ENCODE assay signal across 26 mouse cellular contexts in the genomic region with DNA sequence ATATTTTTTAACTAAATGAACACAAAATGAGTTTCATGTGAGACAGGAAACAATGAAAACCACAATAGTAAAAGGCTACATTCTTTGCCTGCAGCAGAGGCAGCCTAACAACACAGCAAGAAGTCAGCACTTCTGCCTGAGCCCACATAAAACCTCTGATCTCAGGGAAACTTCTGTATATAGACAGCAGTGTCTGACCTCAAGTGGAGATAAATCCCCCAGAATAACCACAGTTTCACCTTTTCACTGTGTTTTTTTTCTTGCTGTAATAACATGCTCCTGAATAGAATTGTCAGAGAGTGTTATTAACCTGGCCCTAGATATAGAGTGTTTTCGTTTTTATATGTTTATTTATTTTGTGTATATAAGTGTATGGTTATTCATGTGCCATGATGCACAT.
DNase-seq lines count a peak whose midpoint lies in the region; ATAC-seq and TF ChIP-seq lines count a peak whose summit lies in the region.
"Had no signal": no experiment of that assay in that cellular context is flagged by ENCODE, and none has a peak within 500 bp of the region (broad histone marks: within the 10 kb centered on the region; RNA-seq: fewer than 3 reads in every experiment).

No protein-coding gene starts in this region.

- TF ChIP-seq CTCF in G1E (IDR thresholded peaks at IDR 0.05; ENCODE audit: low read depth, low read length) (no peak), MEL (IDR thresholded peaks at IDR 0.05 in 2 of 3, conservative IDR thresholded peaks at IDR 0.05 in 1 of 3; ENCODE audit: control insufficient read depth in 1 of 3, insufficient read depth in 1 of 3, low read depth in 2 of 3, low read length in 3 of 3, poor library complexity in 1 of 3, severe bottlenecking in 1 of 3) (no peak)
- TF ChIP-seq CTCF in brain, embryonic 14.5 days (IDR thresholded peaks at IDR 0.05; ENCODE audit: borderline replicate concordance, extremely low read depth, insufficient read depth, insufficient read length): no peak

- H3K27me3 ChIP-seq in G1E (ENCODE audit: insufficient read depth, low read length) (no peaks in the 10 kb centered on the region), MEL (ENCODE audit: control insufficient read depth in 1 of 2, insufficient read depth in 2 of 2, low read length in 2 of 2) (no peaks in the 10 kb centered on the region)
- H3K27me3 ChIP-seq: CH12.LX, Patski had no signal

- H3K79me2 ChIP-seq in MEL (ENCODE audit: control insufficient read depth, insufficient read depth, low read length, poor library complexity): no peaks in the 10 kb centered on the region

- H3K9me3 ChIP-seq in G1E (replicated peaks) (no peaks in the 10 kb centered on the region), MEL (replicated peaks; ENCODE audit: insufficient read depth, low read length) (no peaks in the 10 kb centered on the region)

- H3K4me3 ChIP-seq in G1E (ENCODE audit: low read depth, low read length) (no peak overlapping the region), MEL (ENCODE audit: control insufficient read depth in 1 of 2, insufficient read depth in 1 of 2, low read depth in 2 of 2, low read length in 2 of 2) (no peak overlapping the region)

- TF ChIP-seq POLR2A in MEL (IDR thresholded peaks at IDR 0.05; ENCODE audit: control insufficient read depth in 1 of 2, insufficient read depth in 1 of 2, low read depth in 1 of 2, low read length in 2 of 2, poor library complexity in 1 of 2): no peak
- TF ChIP-seq POLR2A in brain, embryonic 14.5 days (IDR thresholded peaks at IDR 0.05; ENCODE audit: borderline replicate concordance, extremely low read depth, insufficient read depth, insufficient read length, poor library complexity, severe bottlenecking): no peak

- H3K36me3 ChIP-seq in G1E (replicated peaks) (no peaks in the 10 kb centered on the region), MEL (ENCODE audit: control insufficient read depth in 1 of 2, insufficient read depth in 2 of 2, low read length in 2 of 2) (peaks cover 0 to 3% of the 10 kb centered on the region in 2 experiments; a peak in 1 of 4 replicates)

- no peak overlapping the region for H3K27ac ChIP-seq in MEL (ENCODE audit: control insufficient read depth, low read depth, low read length)

- peak; percentile 20 for TF ChIP-seq RAD21 in MEL (IDR thresholded peaks at IDR 0.05; ENCODE audit: low read depth, low read length)

- peak; percentile 67 to 71; a peak in 3 of 4 replicates for TF ChIP-seq EP300 in MEL (IDR thresholded peaks at IDR 0.05; ENCODE audit: low read depth in 1 of 2, low read length in 2 of 2)

- no peak for DNase-seq in G1E (ENCODE audit: low spot score)
- DNase-seq in MEL (ENCODE audit: low read depth, low spot score): peak; percentile 81
- peak; percentile 31 for DNase-seq in MEL-GATA-1-ER (ENCODE audit: extremely low read depth, low read depth)
- DNase-seq in brain, embryonic 14.5 days (ENCODE audit: low read depth): peak; percentile 6
- no peak for DNase-seq in layer of hippocampus, postnatal 10 days (ENCODE audit: low spot score in 2 of 2)
- no peak for DNase-seq in frontal cortex, adult 2 months (ENCODE audit: extremely low spot score in 1 of 2, low spot score in 1 of 2)
- DNase-seq in spleen, postnatal 4 days (ENCODE audit: low spot score in 2 of 2): no peak
- no peak for DNase-seq in adrenal gland, adult 18-20 months (ENCODE audit: low spot score in 2 of 2)
- DNase-seq: adrenal gland, adult 2 months; adrenal gland, adult 8-10 months; adrenal gland, postnatal 10 days; adrenal gland, postnatal 14 days; adrenal gland, postnatal 25 days; adrenal gland, postnatal 36 days; B cell, adult 2 months; cerebellum, adult 11 months; cerebellum, adult 11-12 months; cerebellum, adult 18-20 months; cerebellum, adult 2 months; cerebellum, adult 8-10 months; cerebellum, adult 9-10 months; cerebellum, adult 9-11 months had no signal

- no peaks in the 10 kb centered on the region for H3K4me1 ChIP-seq in G1E (ENCODE audit: insufficient read depth, low read depth, low read length)
- peaks cover 0 to 6% of the 10 kb centered on the region in 2 experiments; a peak in 1 of 4 replicates for H3K4me1 ChIP-seq in MEL (ENCODE audit: control insufficient read depth in 1 of 2, insufficient read depth in 2 of 2, low read length in 2 of 2)

- no peak overlapping the region for H3K9ac ChIP-seq in MEL (ENCODE audit: control insufficient read depth, low read depth, low read length, poor library complexity, severe bottlenecking)

- 0 out of 2 replicates have a peak, but pooled peaks have one; percentile 22 for ATAC-seq in G1E (ENCODE audit: extremely low read depth, insufficient number of reproducible peaks, low FRiP score, poor library complexity, severe bottlenecking)
- ATAC-seq: activated CD4-positive, CD25-positive, alpha-beta regulatory T cell, adult 4 months; CD4-positive, CD25-positive, alpha-beta regulatory T cell, adult 4 months; Patski had no signal

TF ChIP-seq in MEL, 35 proteins besides CTCF, POLR2A, EP300 and RAD21:
- TF ChIP-seq MEF2A (IDR thresholded peaks at IDR 0.05; ENCODE audit: extremely low read depth, insufficient replicate concordance, low read depth, low read length, poor library complexity, severe bottlenecking): peak; percentile 40; the same call in 1 of the 2 replicates
- peak; percentile 90 for TF ChIP-seq ZNF384 (IDR thresholded peaks at IDR 0.05; ENCODE audit: low read depth, low read length)
- no peak for TF ChIP-seq GABPA (IDR thresholded peaks at IDR 0.05; ENCODE audit: low read depth, low read length)
- TF ChIP-seq SMC3 (IDR thresholded peaks at IDR 0.05; ENCODE audit: low read depth, low read length): 0 out of 2 replicates have a peak, but pooled peaks have one; percentile 11
- no peak for TF ChIP-seq BHLHE40 (IDR thresholded peaks at IDR 0.05; ENCODE audit: borderline replicate concordance, low read depth, low read length)
- TF ChIP-seq MAFK (IDR thresholded peaks at IDR 0.05; ENCODE audit: borderline replicate concordance, low read depth, low read length): peak; percentile 51; the same call in 1 of the 2 replicates
- peak; percentile 70 for TF ChIP-seq GATA1 (IDR thresholded peaks at IDR 0.05; ENCODE audit: low read depth, low read length)
- no peak for TF ChIP-seq USF1 (IDR thresholded peaks at IDR 0.05; ENCODE audit: low read depth, low read length)
- TF ChIP-seq RCOR1 (IDR thresholded peaks at IDR 0.05; ENCODE audit: low read depth, low read length): peak; percentile 77
- TF ChIP-seq ZKSCAN1 (IDR thresholded peaks at IDR 0.05; ENCODE audit: low read depth, low read length): 0 out of 2 replicates have a peak, but pooled peaks have one; percentile 32
- TF ChIP-seq ETS1 (IDR thresholded peaks at IDR 0.05; ENCODE audit: low read depth, low read length): peak; percentile 48; the same call in 1 of the 2 replicates
- TF ChIP-seq TCF12 (IDR thresholded peaks at IDR 0.05; ENCODE audit: low read depth, low read length): peak; percentile 39; the same call in 1 of the 2 replicates

Comparison
In these comparisons a context has a peak if more than half of its experiments do, and no peak if none do; other contexts are left out.
1. DNase-seq: peak in MEL (single experiment), MEL-GATA-1-ER (single experiment) and brain, embryonic 14.5 days (single experiment); none in G1E (single experiment), layer of hippocampus, postnatal 10 days (0 of 2), frontal cortex, adult 2 months (0 of 2), spleen, postnatal 4 days (0 of 2) and adrenal gland, adult 18-20 months (0 of 2).